Mouse (Mus musculus): ENCODE data around the gene Brdt.

Gene Brdt

DNA sequence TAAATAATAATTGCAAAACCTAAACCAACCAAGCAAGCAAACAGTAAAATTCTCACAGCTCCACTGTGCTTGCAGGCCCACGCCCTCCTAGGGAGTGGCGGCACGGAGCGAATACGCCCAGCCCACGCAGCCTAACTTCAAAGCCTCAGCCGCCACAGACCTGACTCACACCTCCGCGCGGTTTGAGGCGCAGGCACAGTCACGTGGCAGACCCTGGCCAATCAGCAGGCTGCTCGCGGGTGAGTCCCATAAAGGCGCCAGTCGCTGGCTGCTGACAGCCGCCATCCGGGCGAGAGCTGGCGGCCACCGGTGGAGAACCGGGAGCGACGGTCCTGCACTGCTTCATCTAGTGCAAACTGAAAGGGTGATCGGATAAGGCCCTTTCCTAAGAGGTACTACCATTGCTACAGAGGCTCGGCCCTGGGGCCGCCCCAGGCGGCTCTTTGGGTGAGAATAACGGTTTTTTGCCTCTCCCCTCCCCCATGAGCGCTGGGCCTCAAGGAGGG is at the start of gene Brdt:
TSS of gene Brdt (plus strand) at position 244 of the 506 bp plus-strand sequence.
- no peak for DNase-seq

DNA sequence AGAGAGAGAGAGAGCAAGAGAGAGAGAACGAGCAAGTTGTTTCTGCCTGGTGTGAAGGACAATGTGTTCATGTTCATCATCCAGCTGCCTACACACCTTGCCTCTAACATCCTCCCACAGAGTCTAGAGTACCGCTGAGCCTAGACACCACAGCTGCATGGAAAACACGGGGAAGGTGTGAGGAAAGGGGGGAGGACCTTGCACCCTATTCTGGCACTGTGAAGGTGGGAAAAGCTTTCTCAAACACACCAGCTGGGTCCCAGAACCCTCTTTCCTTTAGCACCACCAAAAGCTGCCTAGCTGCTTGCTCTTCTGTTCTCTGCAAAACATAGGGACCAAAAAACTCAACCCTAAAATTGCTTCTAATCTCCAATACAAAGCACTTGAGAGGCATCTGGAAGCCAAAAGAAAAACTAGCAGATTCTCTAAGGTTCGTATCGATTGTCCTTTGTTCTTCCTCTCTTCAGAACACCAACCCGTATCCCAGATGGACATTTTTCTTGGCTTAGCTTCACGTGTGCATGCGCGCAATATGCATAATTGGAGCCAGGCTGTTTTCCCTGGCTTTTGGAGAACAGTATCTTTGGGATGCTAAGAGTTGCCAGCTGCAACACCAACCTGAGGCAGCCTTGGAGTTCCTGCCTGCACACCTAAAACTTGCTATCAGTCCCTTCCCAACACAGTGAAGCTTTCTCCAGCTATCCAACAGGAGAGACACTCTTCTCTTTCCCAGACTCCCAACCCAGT is 48.2 kb upstream of the Brdt start:
- no peak for DNase-seq

DNA sequence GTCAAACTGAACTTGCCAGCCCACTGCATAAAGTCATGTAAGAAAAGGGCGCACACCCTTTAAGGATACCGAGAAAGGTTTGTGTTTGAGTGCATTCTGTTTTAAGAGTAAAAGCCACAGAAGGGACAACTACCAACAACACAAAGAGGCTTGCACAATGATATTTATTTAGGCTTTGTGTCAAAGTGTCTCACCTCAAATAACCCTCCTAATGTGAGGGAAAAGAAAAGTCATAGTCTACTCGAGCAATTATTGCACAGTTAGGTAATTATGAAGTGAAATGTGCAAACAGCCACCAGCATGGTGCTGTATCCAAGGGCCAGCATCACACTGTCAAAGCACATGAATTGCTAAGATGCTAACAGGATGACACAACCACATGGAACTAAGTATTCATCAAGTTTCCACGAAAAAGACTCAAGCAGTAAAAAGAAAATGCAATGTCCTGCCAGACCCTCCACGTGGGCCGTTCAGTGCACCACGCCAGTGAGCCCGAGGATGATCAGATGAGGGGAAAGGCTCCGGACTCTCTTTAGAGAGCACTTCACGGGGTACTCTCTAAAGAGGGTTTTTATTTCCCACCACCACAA is 46.9 kb upstream of the Brdt start:
- no peak for DNase-seq

DNA sequence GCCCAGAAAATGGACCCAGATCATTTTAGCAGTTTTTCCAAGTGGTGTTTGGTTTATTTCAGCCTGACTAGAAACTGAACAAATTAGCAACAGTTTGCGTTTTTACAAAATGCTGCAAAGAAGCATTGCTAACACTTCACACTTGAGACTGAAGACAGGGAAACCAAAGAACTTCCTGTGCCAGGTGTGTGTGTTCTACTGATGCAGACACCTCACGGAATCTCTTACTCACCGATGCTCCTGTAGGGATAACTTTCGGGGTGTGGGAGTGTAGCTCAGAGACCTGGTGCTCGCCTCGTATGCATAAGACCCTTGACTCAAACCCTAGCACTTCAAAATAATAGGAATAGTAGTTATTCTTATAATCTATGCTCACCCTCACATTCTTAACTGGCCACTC is 45.4 kb upstream of the Brdt start:
- no peak for DNase-seq

DNA sequence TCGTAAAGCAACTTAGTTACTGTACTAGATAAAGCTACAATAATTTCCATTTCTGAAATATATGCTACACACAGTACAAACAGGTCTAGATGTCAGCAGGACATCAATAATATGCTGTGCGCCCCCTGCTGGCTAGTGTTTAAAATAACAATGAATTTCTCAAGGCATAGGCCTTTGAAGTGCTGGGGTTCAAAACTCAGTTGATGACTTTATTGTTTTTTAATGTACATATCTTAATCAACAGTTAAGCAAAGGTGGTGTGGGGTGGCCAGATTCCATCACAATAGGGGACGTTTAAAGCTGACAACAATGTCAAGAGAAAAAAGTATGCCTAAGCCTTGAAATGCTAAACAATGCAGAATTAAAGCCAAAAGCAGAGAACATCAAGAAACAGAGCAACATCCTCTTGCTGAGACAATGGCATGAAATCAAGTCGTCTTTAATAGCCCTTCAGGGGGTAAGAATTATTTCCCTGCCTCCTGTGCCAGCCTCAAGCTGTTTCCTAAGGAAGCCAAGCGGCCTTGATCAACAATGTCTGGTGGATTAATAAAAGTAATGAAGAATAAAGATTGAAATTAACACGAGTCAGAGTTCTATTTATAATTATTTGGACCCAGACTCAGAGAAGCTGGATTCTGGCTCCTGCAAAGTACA is 43.6 kb upstream of the Brdt start:
- DNase-seq: peak in 1 of 2 experiments; percentile 36

DNA sequence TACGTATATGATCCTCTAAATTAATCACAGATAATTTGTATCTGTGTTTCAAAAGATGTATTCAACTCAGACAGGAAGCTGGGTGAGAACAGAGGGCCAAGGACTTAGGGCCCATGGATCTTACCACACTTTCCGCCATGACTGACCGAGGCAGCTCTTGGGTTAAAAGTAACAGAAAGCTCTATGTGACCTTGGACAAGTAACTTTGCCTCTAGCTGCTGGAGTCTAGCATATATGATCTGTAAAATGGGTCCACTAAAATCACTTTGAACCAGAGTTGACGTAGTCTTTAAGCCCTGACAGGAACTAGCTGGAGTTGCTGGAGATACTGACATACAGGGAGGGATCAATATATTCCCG is 43.1 kb upstream of the Brdt start:
- DNase-seq: no peak

DNA sequence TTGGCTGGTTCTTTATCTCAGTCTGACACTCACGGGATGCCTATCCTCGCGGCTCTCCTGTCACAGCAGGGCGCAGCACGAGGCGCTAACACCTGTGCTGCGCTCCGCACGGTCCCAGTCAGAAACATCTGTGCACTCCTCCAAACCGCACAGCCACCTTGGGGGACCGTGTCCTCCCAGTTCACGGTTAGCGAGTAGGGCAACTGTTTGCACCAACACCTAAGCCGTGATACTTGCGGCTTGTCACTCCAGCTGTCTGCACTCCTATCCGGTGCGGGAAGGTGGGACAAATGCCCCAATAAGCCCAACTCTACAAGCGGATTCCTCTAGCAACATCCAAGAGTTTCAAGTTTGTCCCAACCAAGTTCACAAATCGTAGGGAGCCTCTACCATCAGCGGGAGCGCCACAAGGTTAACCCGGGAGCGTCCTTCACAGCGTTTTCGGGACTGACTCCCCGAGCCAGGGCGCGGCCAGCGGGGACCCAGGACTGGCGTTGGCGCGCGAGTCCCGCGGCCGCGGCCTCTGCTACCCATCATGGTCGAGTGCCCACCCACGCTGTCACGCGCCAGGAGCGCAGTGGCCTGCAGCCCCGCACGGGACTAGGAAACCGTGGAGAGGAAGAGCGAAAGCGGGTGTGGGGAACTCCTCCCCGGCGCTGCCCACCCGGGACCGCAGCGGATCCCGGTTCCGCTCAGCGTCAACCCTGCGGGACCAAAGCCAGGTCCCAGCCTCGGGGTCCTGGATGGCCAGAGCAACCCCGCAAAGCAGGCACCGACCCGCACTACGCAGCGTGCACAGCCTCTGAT is 42.3 kb upstream of the Brdt start:
- peak; percentile 76 to 80 for DNase-seq

DNA sequence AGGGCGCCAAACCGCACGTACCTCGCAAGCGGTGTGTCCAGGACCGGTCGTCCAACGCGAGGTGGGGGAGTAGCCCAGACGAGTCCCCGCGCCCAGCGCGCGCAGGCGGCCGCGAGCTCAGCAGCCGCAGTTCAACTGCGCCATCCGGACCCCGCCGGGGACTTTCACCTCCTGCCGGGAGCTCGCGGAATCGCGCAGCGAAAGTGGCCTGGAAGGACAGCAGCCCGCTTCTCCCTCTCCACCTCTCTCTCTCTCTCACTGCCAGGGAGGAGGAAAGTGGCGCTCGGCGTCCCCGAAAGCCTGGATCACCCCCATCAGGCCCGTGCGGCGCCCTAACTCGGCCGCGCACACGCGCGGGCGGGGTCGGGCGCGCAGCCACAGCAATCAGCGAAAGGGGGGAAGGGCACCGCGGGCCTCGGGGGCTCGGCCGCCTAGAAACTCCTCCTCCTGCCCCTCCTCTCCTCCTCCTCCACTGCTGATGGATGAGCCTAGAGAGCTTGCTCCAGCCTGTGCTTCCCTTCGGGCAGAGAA is 41.7 kb upstream of the Brdt start, which contains the start of gene Tgfbr3:
TSS of gene Tgfbr3 (minus strand) at position 396 of the 531 bp plus-strand sequence.
- DNase-seq: peak; percentile 53 to 66

DNA sequence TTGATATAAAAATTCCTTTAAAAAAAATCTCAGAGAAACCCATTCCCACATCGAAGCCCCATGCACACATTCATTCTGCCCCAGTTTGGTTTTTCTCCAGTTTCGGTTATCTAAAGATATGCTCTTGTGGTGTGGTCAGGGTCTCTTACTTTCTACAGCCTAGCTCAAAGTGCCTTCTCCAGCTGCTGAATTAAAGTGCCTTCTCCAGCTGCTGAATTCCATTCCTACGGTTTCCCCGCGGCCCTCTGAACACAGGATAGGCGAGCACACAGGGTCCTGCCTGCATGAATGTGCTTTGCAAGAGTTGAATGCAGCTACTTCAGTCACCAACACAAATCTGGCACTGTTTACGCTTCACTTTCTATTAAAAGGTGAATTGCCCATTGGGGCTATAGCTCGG is 41.0 kb upstream of the Brdt start:
- no peak for DNase-seq

DNA sequence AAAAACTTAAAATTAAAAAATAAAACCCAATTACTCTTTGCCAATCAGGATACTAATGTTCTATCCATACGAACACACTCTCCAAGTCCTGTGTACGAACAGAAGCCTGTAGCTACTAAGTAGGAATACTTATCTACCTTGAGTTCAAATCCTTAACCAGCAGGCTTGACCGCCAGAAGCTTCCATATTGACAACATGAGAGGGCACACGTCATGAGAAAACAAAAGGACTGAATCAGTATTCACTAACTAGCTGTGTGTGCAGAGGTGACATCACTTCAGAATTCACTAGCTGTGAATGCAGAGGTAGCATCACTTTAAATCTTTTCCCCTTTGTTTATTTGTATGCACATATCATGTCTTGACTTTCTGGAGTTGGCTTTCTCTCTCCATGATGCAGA is 36.9 kb upstream of the Brdt start:
- DNase-seq: no peak

DNA sequence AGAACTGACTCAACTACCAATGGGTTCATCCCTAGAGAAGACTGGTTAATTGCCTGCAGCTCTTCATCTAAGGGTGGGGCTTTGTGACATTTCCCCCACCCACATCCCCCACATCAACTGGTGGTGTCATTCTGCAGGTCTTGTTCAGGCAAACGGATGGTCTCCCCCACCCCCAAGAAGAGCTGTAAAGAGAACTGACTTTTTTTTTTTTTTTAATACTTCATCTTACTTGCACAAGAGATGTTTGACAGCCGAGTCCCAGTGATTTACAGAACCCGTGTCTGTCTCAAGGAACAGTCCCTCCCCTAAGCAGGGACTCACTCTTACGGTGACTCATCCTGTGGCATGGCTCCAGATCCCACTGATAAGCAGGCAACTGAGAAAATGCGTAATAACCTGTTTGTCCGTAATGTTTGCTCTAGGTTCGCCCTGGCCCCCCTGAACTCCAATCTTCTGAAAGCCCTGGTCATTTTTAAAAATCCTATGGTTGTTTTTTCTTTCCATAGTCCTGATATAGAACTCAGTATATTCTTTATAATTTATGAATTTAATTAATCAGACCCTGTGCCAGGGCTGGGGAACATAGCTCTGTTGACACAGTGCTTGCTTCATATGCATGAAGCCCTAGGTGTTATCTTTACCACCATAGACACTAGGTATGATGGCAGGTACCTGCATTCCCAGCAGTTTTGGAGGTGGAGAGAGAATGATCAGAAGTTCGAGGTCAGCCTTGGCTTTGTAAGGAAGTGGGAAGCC is 35.7 kb upstream of the Brdt start:
- no peak for DNase-seq

DNA sequence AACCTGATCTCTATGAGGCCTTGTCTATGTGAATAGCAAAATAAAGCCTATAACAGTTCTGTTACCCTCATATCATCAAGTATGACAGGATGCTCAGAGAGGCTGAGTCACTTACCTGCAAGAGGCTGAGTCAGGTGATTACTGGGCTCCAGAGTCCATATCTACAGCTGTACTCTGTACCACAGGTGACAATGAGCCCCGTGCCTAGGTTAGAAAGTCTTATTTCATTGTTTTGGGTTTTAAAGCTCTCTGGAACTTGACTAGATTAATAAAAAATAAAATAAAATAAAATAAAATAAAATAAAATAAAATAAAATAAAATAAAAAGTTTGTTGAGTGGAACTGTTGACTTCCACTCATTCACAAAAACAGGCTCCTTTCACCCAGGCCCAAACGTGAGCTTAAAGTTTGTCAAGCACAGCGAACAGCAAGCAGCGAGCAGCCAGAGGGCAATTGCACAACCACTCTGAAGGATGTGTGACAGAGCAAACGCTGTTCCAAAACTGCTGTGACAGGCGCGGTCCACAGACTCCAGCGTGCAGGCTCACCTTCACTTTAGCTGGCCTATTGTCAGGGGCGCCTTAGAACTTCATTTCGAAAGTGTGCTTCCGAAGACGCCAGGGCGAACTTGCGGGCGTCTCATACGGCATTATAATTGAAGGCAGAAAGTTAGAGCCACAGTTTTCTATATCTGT is 35.0 kb upstream of the Brdt start:
- no peak for DNase-seq

DNA sequence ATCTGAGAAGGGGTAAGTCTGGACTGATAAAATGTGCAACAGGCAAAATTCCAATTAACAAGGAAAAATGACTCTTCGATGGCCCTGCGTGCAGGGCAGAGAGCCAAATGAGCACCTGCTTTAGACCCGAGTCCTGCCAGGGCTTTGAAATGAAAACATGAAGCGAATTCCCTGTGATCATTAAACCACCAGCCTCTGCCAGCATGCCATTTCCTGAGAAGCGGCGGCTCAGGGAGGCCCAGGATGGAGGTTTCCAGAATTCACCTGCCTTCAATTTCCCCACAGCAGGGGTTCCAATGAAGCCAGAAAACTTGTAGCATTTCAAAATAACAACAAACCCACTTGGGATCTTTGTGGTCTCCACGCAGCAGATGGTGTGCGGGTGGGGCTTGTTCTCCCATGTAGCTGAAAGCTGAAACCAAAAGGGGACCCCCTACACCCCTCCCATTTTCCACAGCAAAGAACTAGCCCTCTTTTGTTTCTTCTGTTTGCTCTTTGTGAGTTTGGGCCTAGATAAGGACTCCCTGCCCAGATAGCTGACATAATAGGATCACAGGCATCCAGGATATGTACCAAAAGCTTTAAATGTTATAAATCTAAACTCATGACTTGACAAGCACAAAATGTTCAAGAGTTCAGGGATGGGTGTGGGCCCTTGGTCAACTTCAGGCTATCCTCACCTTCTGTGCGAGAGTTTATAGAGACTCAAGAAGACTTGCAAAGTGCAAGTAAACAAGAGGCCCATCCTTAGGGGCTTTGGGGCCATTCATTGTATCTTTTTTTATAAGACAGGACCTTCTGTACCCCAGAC is 34.2 kb upstream of the Brdt start:
- no peak for DNase-seq

DNA sequence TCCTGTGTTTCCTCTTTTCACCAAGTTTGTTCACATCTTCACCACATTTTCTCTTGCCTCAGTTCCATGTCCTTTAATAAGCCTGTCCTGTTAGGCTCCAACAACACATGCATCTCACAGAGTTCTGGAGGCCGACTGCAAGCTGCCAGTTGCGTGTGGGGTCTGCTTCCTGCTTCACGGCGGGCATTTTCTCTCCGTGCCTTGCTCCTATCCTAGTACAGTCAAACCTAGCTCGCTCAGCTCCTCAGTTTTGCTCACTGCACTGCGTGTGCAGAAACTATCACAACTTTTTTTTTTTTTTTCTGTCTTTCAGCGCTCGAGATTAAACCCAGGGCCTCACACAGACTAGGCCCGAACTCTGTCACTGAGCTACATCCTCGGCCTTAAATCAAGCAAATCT is 32.1 kb upstream of the Brdt start:
- DNase-seq: no peak

DNA sequence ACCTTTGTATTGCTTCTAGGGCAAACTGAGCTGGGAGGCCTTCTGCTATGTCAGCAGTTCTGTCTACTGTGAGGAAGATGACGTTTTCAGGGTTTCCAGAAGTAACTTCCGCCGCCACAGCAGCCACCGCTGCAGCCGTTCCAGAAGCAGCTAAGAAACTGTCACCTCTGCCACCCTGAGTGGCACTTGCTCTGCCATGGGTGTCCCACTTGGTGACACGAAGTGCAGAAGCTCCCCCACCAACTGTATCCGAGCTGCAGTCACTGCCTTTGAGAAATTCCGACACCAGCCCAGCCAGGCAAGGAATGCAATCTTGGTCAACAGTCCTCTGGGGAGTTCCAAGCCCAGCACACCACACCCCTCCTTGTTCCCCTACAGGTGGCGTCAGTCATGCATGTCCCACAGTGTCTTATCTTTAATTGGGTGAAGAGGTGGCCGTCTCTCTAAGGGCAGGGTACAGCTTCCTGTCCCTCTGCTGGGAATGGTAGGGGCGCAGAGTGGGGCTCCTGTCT is 27.6 kb upstream of the Brdt start:
- peak; percentile 20 to 28 for DNase-seq

DNA sequence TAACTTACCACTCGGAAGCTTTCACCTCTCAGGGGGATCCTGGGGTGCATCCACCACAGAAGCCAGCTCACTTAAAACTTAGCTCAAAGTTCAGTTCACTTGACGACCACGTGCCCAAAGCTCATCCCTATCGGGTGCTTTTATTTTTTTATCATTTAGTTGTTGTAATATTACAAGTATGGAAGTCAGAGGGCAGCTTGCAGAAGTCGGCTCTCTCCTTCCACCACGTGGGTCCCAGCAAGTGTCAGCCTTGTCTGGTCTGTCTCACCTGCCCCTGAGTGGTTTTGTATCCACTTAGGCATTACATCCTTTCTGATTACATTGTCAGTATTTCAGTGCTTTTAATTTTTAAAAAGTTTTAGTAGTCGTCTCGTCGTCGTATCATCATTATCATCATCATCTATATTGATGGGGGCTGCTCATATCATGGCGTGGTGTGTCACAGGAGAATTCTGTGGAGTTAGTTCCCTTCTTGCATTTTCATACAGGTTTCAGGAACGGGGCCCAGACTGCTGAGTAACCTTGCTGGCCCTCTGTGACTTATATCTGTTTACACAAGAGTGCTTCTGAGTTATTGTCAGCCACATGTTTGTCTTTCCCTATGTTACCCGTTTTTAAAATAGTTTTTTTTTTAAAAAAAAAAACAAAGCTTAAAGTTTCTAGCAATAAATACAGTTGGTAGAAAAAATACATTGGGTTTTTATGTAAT is 26.7 kb upstream of the Brdt start:
- DNase-seq: no peak

DNA sequence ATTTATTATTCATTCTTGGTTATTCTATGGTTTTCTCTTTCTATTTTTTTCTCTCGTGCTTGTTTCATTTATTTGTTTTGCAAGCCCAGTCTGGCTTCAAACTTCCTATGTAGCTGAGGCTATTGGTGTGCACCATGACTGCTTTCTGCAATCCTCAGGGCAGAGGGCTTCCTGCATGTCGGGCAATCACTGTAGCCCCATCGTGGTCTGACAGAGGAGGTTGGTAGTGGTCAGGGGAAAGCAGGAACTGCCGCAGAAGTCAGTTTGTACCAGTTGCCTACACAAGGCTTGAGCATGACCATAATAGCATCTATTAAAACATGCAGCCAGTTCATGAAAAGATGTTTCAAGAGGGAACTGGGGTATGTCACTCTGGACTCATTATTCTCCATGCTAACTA is 23.5 kb upstream of the Brdt start:
- no peak for DNase-seq

DNA sequence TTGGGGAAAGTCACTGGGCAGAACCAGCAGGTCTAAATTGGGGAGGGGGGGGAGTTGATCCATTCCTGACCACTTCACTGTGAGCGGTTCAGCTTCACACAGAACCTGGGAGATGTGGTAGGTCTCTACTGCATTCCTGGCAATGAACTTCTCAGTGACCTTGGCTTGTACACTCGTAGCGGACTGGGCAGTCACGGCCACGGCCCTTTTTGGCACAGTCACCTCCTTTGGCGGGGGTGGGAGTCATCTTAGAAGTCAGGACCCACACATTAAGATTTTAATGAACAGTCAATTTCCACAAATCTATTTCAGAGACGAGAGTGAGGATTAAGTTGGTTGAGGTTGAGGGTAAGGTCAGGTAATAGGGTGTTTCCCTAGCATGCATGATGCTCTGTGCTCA is 13.8 kb upstream of the Brdt start:
- no peak for DNase-seq

DNA sequence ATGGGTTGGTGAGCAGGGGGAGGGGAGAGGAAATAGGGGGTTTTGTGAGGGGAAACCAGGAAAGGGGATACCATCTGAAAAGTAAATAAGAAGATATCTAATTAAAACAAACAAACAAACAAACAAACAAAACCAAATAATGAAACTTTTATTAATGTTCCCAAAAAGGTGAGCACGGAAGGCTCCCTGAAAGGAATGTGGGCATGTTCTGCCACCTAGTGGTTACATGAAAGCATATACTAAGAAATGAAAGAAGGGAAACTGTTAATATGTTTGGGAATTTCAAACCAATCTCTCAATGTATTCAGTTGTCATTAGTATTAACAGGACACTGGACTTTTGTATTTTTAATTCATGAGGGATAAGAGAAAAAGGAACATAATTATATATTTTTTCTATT is 10.3 kb upstream of the Brdt start:
- no peak for DNase-seq

DNA sequence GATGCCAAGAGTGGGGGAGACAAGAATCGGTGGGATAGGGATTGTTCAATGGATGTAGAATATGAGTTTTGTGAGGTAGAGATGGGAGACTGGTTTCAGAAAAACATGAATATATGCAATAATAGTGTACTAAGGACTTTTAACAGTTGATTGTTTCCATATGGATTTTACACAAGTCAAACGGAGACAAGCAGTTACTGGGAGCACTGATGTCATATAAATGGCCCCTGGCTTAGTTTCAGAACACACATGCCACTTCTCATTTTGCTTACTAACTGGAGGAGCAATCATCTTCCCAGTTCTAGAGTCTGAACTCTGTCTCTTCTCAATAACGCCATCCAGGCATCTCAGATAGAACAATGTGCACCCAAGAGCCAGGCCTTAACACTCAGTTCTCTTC is 9.4 kb downstream of the Brdt start:
- DNase-seq: no peak

Data from thymus, adult 18-20 months (tissue).